Mouse (Mus musculus) CH12.LX (cell line): Measurements from ENCODE around the gene Fem1b. TPM values are rescaled to one million over a fixed set of nuclear protein-coding genes. Genes with fewer than 3 reads are reported as not detected.

Experiments
- DNase-seq: peaks from one replicate; pipeline ENCODE4 v3.0.0-alpha.2; 2013; ENCODE audit errors: extremely low read depth
- H3K27ac ChIP-seq: 2 replicates; pipeline ENCODE4 v1.5.1; 2012; ENCODE audit warnings: low read depth, mild to moderate bottlenecking, control low read depth, moderate library complexity; ENCODE audit not compliant: insufficient read depth
- H3K27me3 ChIP-seq: replicated peaks from 2 replicates; pipeline ENCODE3; 2012; ENCODE audit warnings: inconsistent platforms
- H3K36me3 ChIP-seq, 2 experiments: replicated peaks in 1 of 2; 2 replicates each; pipeline versions ENCODE3 to v1.6.1; 2012; ENCODE audit warnings: inconsistent platforms in 1 of 2, low read length in 1 of 2, mild to moderate bottlenecking in 1 of 2, mixed read lengths in 1 of 2, moderate library complexity in 1 of 2; ENCODE audit not compliant: control insufficient read depth in 1 of 2, insufficient read depth in 1 of 2
- H3K4me1 ChIP-seq, 2 experiments: 2 replicates each; pipeline ENCODE4 v1.6.1; 2012; ENCODE audit warnings: inconsistent platforms in 1 of 2, moderate library complexity in 1 of 2; ENCODE audit not compliant: insufficient read depth in 2 of 2, control insufficient read depth in 1 of 2
- H3K4me2 ChIP-seq: 2 replicates; pipeline ENCODE4 v1.6.1; 2012; ENCODE audit warnings: low read depth, mild to moderate bottlenecking, control low read depth; ENCODE audit not compliant: poor library complexity, insufficient read depth, severe bottlenecking
- H3K4me3 ChIP-seq, 3 experiments: fragments of 150-350 bp in 1 of 3; sonication (generic) in 1 of 3; replicated peaks in 1 of 3; 2 replicates each; pipeline versions ENCODE3 to v1.5.1; 2011 to 2012; ENCODE audit warnings: low read depth in 2 of 3, low read length in 2 of 3, mild to moderate bottlenecking in 2 of 3, moderate library complexity in 2 of 3, control low read depth in 1 of 3, improper control_type of control experiment in 1 of 3, inconsistent platforms in 1 of 3, mixed read lengths in 1 of 3; ENCODE audit not compliant: poor library complexity in 1 of 3
- H3K79me2 ChIP-seq: replicated peaks from 2 replicates; pipeline ENCODE4 v1.6.1; 2012; ENCODE audit warnings: mild to moderate bottlenecking, moderate library complexity; ENCODE audit not compliant: control insufficient read depth, poor library complexity, insufficient read depth, severe bottlenecking; ENCODE audit errors: extremely low read depth
- H3K9ac ChIP-seq: 2 replicates; pipeline ENCODE4 v1.6.1; 2012; ENCODE audit warnings: low read depth, mild to moderate bottlenecking, control low read depth, moderate library complexity; ENCODE audit not compliant: insufficient read depth
- H3K9me3 ChIP-seq: replicated peaks from 2 replicates; pipeline ENCODE3; 2012; ENCODE audit warnings: low read length, inconsistent platforms, mixed read lengths
- CHD1 ChIP-seq: IDR thresholded peaks from 2 replicates; pipeline ENCODE4 v1.6.1; 2012; ENCODE audit warnings: low read depth, low read length, improper control_type of control experiment, inconsistent platforms
- CHD2 ChIP-seq: IDR thresholded peaks from 2 replicates; pipeline ENCODE4 v1.6.1; 2011; ENCODE audit warnings: low read length, improper control_type of control experiment
- ELF1 ChIP-seq: IDR thresholded peaks from 2 replicates; pipeline ENCODE4 v1.6.1; 2014; ENCODE audit warnings: low read depth, mild to moderate bottlenecking, inconsistent platforms, low read length, improper control_type of control experiment
- HCFC1 ChIP-seq: IDR thresholded peaks from 2 replicates; pipeline ENCODE4 v1.6.1; 2012; ENCODE audit warnings: low read depth, mild to moderate bottlenecking, inconsistent platforms, low read length, improper control_type of control experiment
- MAX ChIP-seq: IDR thresholded peaks from 2 replicates; pipeline ENCODE4 v1.6.1; 2011; ENCODE audit warnings: low read length, improper control_type of control experiment
- MEF2A ChIP-seq: IDR thresholded peaks from 2 replicates; pipeline ENCODE4 v1.6.1; 2014; ENCODE audit warnings: low read depth, mild to moderate bottlenecking, inconsistent platforms, low read length, improper control_type of control experiment, borderline replicate concordance
- MYC ChIP-seq: IDR thresholded peaks from 2 replicates; pipeline ENCODE4 v1.6.1; 2011; ENCODE audit warnings: low read depth, mild to moderate bottlenecking, improper control_type of control experiment, low read length
- NELFE ChIP-seq: IDR thresholded peaks from 2 replicates; pipeline ENCODE4 v1.6.1; 2011; ENCODE audit warnings: low read depth, low read length, improper control_type of control experiment
- NRF1 ChIP-seq: IDR thresholded peaks from 2 replicates; pipeline ENCODE4 v1.6.1; 2014; ENCODE audit warnings: low read depth, mild to moderate bottlenecking, inconsistent platforms, low read length, improper control_type of control experiment, moderate library complexity
- POLR2A ChIP-seq: IDR thresholded peaks from 2 replicates; pipeline ENCODE4 v1.6.1; 2011; ENCODE audit warnings: low read depth, mild to moderate bottlenecking, improper control_type of control experiment, low read length
- RAD21 ChIP-seq: IDR thresholded peaks from 2 replicates; pipeline ENCODE4 v1.6.1; 2011; ENCODE audit warnings: low read depth, mild to moderate bottlenecking, low read length, improper control_type of control experiment, moderate library complexity
- RCOR1 ChIP-seq: conservative IDR thresholded peaks from 2 replicates; pipeline ENCODE4 v1.6.1; 2012; ENCODE audit warnings: low read depth, mild to moderate bottlenecking, inconsistent platforms, low read length, improper control_type of control experiment
- SIN3A ChIP-seq: IDR thresholded peaks from 2 replicates; pipeline ENCODE4 v1.6.1; 2012; ENCODE audit warnings: low read length, improper control_type of control experiment, inconsistent platforms
- SMC3 ChIP-seq: IDR thresholded peaks from 2 replicates; pipeline ENCODE4 v1.6.1; 2011; ENCODE audit warnings: low read depth, low read length, improper control_type of control experiment
- TBP ChIP-seq: conservative IDR thresholded peaks from 2 replicates; pipeline ENCODE4 v1.6.1; 2011; ENCODE audit warnings: low read depth, low read length, improper control_type of control experiment
- TCF12 ChIP-seq: IDR thresholded peaks from 2 replicates; pipeline ENCODE4 v1.6.1; 2014; ENCODE audit warnings: low read depth, mild to moderate bottlenecking, inconsistent platforms, low read length, improper control_type of control experiment
- UBTF ChIP-seq: IDR thresholded peaks from 2 replicates; pipeline ENCODE4 v1.6.1; 2012; ENCODE audit warnings: low read depth, mild to moderate bottlenecking, inconsistent platforms, low read length, improper control_type of control experiment, moderate library complexity
- USF2 ChIP-seq: conservative IDR thresholded peaks from 2 replicates; pipeline ENCODE4 v1.6.1; 2011; ENCODE audit warnings: low read depth, low read length, improper control_type of control experiment
- ZC3H11A ChIP-seq: IDR thresholded peaks from 2 replicates; pipeline ENCODE4 v1.6.1; 2012; ENCODE audit warnings: low read depth, mild to moderate bottlenecking, inconsistent platforms, low read length, improper control_type of control experiment
- ZMIZ1 ChIP-seq: IDR thresholded peaks from 2 replicates; pipeline ENCODE4 v1.6.1; 2012; ENCODE audit warnings: low read depth, mild to moderate bottlenecking, inconsistent platforms, low read length, improper control_type of control experiment
- dilution Hi-C: fragments of 300-500 bp; cut with MboI; formaldehyde crosslinking; loops from 2 replicates; pipeline ENCODE4 v1.14.3; 2020; ENCODE audit warnings: low sequenced_read_pairs; ENCODE audit not compliant: extremely low pct_unique_long_range_greater_than_20kb, extremely low pct_ligation_motif_present
- in situ Hi-C: fragments of 300-500 bp; cut with MboI; formaldehyde crosslinking; loops from 3 replicates; pipeline ENCODE4 v1.14.3; 2019; ENCODE audit warnings: low sequenced_read_pairs, low pct_ligation_motif_present, low pct_unique_long_range_greater_than_20kb, mixed read lengths
- polyA plus RNA-seq: library from polyadenylated mRNA; unstranded; fragments of >175 nt; gene quantifications from 2 replicates; pipeline ENCODE4 v1.2.1, GENCODE M21; 2012; ENCODE audit warnings: low read depth; ENCODE audit not compliant: insufficient read length
- total RNA-seq, 2 experiments: library from RNA; depleted of rRNA; stranded (reverse); fragments of 300-350 nt in 1 of 2; fragments of >200 nt in 1 of 2; gene quantifications; 2 replicates each; pipeline ENCODE4 v1.2.3; 2012 to 2014

Fem1b gene
- total and polyA plus RNA-seq, 3 experiments: 26.8 to 34.6 (median 30.1) TPM

- H3K27ac ChIP-seq: no peak overlapping the region
- peaks cover 0 to 8% of the 10 kb centered on the region in 2 experiments for H3K36me3 ChIP-seq
- DNase-seq: no peak
- no peak overlapping the region for H3K4me3 ChIP-seq
- no peaks in the 10 kb centered on the region for H3K79me2 ChIP-seq
- no peak overlapping the region for H3K9ac ChIP-seq
- H3K27me3 ChIP-seq: no peaks in the 10 kb centered on the region
- H3K9me3 ChIP-seq: no peaks in the 10 kb centered on the region
- in situ Hi-C loops (loop anchor here (10.0 kb wide), 1 partner anchor 151 kb away; no protein-coding TSS in a partner anchor), dilution Hi-C loops (no loop called here)
- no peak overlapping the region for H3K4me2 ChIP-seq
- H3K4me1 ChIP-seq: peaks cover 12 to 31% of the 10 kb centered on the region in 2 experiments
- no peak for TF ChIP-seq ZC3H11A
- no peak for TF ChIP-seq TCF12
- TF ChIP-seq MAX: no peak
Observed at GRCm38 (mm10) chr9:62775464-62775863, 36.3 kb downstream of the Fem1b start.

GRCm38 (mm10) chr9:62772746-62773145 is 39.0 kb downstream of the Fem1b start:
- H3K79me2 ChIP-seq: no peaks in the 10 kb centered on the region
- TF ChIP-seq ZC3H11A (no peak), ELF1 (0 out of 2 replicates have a peak, but pooled peaks have one; percentile 2), NRF1 (no peak), CHD2 (no peak), POLR2A (no peak), SMC3 (no peak), RCOR1 (no peak)
- DNase-seq: no peak
- peaks cover 12 to 36% of the 10 kb centered on the region in 2 experiments for H3K4me1 ChIP-seq
- dilution Hi-C loops (no loop called here), in situ Hi-C loops (loop anchor here (10.0 kb wide), 1 partner anchor 148 kb away; no protein-coding TSS in a partner anchor)
- no peaks in the 10 kb centered on the region for H3K9me3 ChIP-seq
- no peak overlapping the region for H3K4me3 ChIP-seq
- no peak overlapping the region for H3K9ac ChIP-seq
- H3K36me3 ChIP-seq: no peaks in the 10 kb centered on the region
- H3K27me3 ChIP-seq: no peaks in the 10 kb centered on the region
- no peak overlapping the region for H3K27ac ChIP-seq
- no peak overlapping the region for H3K4me2 ChIP-seq

GRCm38 (mm10) chr9:62768361-62768760 is 43.4 kb downstream of the Fem1b start:
- no peak for TF ChIP-seq HCFC1
- TF ChIP-seq NELFE: no peak
- no peak for TF ChIP-seq SIN3A
- TF ChIP-seq RAD21: no peak
- no peak for TF ChIP-seq POLR2A
- TF ChIP-seq USF2: no peak
- no peak for TF ChIP-seq ZMIZ1
- no peak for TF ChIP-seq CHD1
- no peak for TF ChIP-seq MYC
- TF ChIP-seq NRF1: no peak
- TF ChIP-seq TBP: no peak
- no peak for TF ChIP-seq ELF1
- no peak for TF ChIP-seq MEF2A
- TF ChIP-seq UBTF: no peak
- Histone ChIP-seq H3K9ac (no peak overlapping the region), H3K27me3 (no peaks in the 10 kb centered on the region), H3K79me2 (no peaks in the 10 kb centered on the region), H3K4me1 (peaks cover 12 to 33% of the 10 kb centered on the region in 2 experiments), H3K4me2 (no peak overlapping the region), H3K27ac (no peak overlapping the region), H3K9me3 (no peaks in the 10 kb centered on the region), H3K36me3 (no peaks in the 10 kb centered on the region), H3K4me3 (no peak overlapping the region)
- no peak for DNase-seq
- in situ Hi-C loops (no loop called here), dilution Hi-C loops (no loop called here)
